In the genomic region with DNA sequence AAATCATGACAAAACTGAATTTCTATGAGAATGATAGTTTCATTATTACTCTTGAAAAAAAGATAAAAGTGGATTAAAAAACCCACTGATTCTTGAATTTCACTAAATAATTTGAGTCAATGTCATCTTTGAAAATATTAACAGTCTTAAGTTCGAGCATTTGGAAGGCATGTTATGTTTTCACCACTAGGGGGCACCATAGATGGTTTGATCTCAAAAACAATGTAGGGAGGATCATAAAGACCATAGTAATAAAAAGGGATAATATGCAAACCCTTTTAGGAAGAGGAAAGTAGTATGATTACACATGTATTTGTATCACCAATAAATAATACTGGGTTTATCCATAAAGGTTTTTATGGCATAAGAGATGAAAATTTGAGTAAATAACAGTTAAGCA, we compare ENCODE assay signal across 14 mouse cellular contexts.
DNase-seq lines count a peak whose midpoint lies in the region; ATAC-seq and TF ChIP-seq lines count a peak whose summit lies in the region.
"Had no signal": no experiment of that assay in that cellular context is flagged by ENCODE, and none has a peak within 500 bp of the region (broad histone marks: within the 10 kb centered on the region; RNA-seq: fewer than 3 reads in every experiment).

No protein-coding gene starts in this region.

- no peak for DNase-seq in heart, adult 2 months
- DNase-seq in midbrain, postnatal 0 days (ENCODE audit: low spot score): peak; percentile 34
- peak; percentile 0 for DNase-seq in c-Kit-positive CD71-positive TER-119-positive erythroid progenitor cells, embryonic 14.5 days (ENCODE audit: low spot score)
- no peak for DNase-seq in adrenal gland, postnatal 10 days
- DNase-seq in adrenal gland, postnatal 4 days (ENCODE audit: low spot score in 2 of 2): no peak
- DNase-seq: gastrocnemius, postnatal 14 days; heart, postnatal 4 days; right cerebral cortex, postnatal 4 days had no signal

- H3K27ac ChIP-seq in heart, adult 2 months: no peak overlapping the region
- H3K27ac ChIP-seq in heart, embryonic 11.5 days (ENCODE audit: low read depth, low read length): no peak overlapping the region
- H3K27ac ChIP-seq in midbrain, postnatal 0 days (ENCODE audit: low read depth, low read length): no peak overlapping the region
- no peak overlapping the region for H3K27ac ChIP-seq in midbrain, embryonic 15.5 days
- H3K27ac ChIP-seq: macrophage; neural tube, embryonic 12.5 days had no signal

- ATAC-seq in heart, embryonic 11.5 days (replicated peaks; ENCODE audit: insufficient number of reproducible peaks, low FRiP score, low TSS enrichment): no peak
- no peak for ATAC-seq in midbrain, postnatal 0 days (ENCODE audit: low FRiP score)
- ATAC-seq in midbrain, embryonic 15.5 days (replicated peaks): no peak
- no peak for ATAC-seq in monocyte, adult 5-6 weeks (replicated peaks; ENCODE audit: insufficient number of reproducible peaks, low FRiP score, low TSS enrichment, poor library complexity, severe bottlenecking)

- H3K4me3 ChIP-seq in heart, adult 2 months: no peak overlapping the region
- no peak overlapping the region for H3K4me3 ChIP-seq in heart, embryonic 11.5 days (ENCODE audit: low read depth, low read length)
- H3K4me3 ChIP-seq in midbrain, postnatal 0 days (ENCODE audit: low read depth, low read length): no peak overlapping the region
- H3K4me3 ChIP-seq in midbrain, embryonic 15.5 days: no peak overlapping the region
- H3K4me3 ChIP-seq: neural tube, embryonic 12.5 days had no signal

- H3K36me3 ChIP-seq in heart, adult 2 months (ENCODE audit: control insufficient read depth, insufficient read depth, low read length): no peaks in the 10 kb centered on the region
- no peaks in the 10 kb centered on the region for H3K36me3 ChIP-seq in heart, embryonic 11.5 days (ENCODE audit: control insufficient read depth, insufficient read depth, low read length)
- H3K36me3 ChIP-seq in midbrain, postnatal 0 days (ENCODE audit: insufficient read depth, low read length): no peaks in the 10 kb centered on the region
- no peaks in the 10 kb centered on the region for H3K36me3 ChIP-seq in midbrain, embryonic 15.5 days (replicated peaks)
- H3K36me3 ChIP-seq: G1E; neural tube, embryonic 12.5 days had no signal

- no peak for TF ChIP-seq EP300 in heart, adult 2 months (IDR thresholded peaks at IDR 0.05; ENCODE audit: insufficient read depth, low read depth, low read length)

- no peak overlapping the region for H3K4me2 ChIP-seq in heart, embryonic 11.5 days
- H3K4me2 ChIP-seq in midbrain, postnatal 0 days (ENCODE audit: low read depth, low read length, poor library complexity, severe bottlenecking): no peak overlapping the region
- H3K4me2 ChIP-seq in midbrain, embryonic 15.5 days: no peak overlapping the region
- H3K4me2 ChIP-seq: neural tube, embryonic 12.5 days had no signal

- no peak overlapping the region for H3K9ac ChIP-seq in heart, adult 2 months (ENCODE audit: low read depth, low read length)
- no peak overlapping the region for H3K9ac ChIP-seq in heart, embryonic 11.5 days (ENCODE audit: low read depth, low read length)
- no peak overlapping the region for H3K9ac ChIP-seq in midbrain, postnatal 0 days (replicated peaks; ENCODE audit: low read length, poor library complexity, severe bottlenecking)
- H3K9ac ChIP-seq in midbrain, embryonic 15.5 days: no peak overlapping the region
- H3K9ac ChIP-seq: neural tube, embryonic 12.5 days had no signal

- no peaks in the 10 kb centered on the region for H3K4me1 ChIP-seq in heart, adult 2 months (ENCODE audit: control insufficient read depth, insufficient read depth, low read length)
- H3K4me1 ChIP-seq in heart, embryonic 11.5 days (ENCODE audit: control insufficient read depth, insufficient read depth, low read length): no peaks in the 10 kb centered on the region
- H3K4me1 ChIP-seq in midbrain, postnatal 0 days (ENCODE audit: insufficient read depth, low read length): no peaks in the 10 kb centered on the region
- H3K4me1 ChIP-seq in midbrain, embryonic 15.5 days: no peaks in the 10 kb centered on the region
- H3K4me1 ChIP-seq: neural tube, embryonic 12.5 days had no signal

- peak; percentile 55 for TF ChIP-seq CTCF in heart, adult 2 months (IDR thresholded peaks at IDR 0.05)
- peak; percentile 64 for TF ChIP-seq CTCF in midbrain, postnatal 0 days (IDR thresholded peaks at IDR 0.05)

- no peak for TF ChIP-seq POLR2A in heart, adult 2 months (IDR thresholded peaks at IDR 0.05; ENCODE audit: insufficient read depth, low read depth, low read length)

- no peaks in the 10 kb centered on the region for H3K27me3 ChIP-seq in heart, adult 2 months (ENCODE audit: control insufficient read depth, insufficient read depth, low read length)
- H3K27me3 ChIP-seq in heart, embryonic 11.5 days (ENCODE audit: control insufficient read depth, insufficient read depth, low read length): no peaks in the 10 kb centered on the region
- no peaks in the 10 kb centered on the region for H3K27me3 ChIP-seq in midbrain, postnatal 0 days (ENCODE audit: insufficient read depth, low read length)
- no peaks in the 10 kb centered on the region for H3K27me3 ChIP-seq in midbrain, embryonic 15.5 days (replicated peaks)
- H3K27me3 ChIP-seq: neural tube, embryonic 12.5 days had no signal

- WGBS in heart, adult 2 months: 19% methylated on average over 1 of the region's 1 CpGs
- WGBS in heart, embryonic 11.5 days (ENCODE audit: insufficient replicate concordance): 23% methylated on average over 1 of the region's 1 CpGs
- 28% methylated on average over 1 of the region's 1 CpGs for WGBS in midbrain, postnatal 0 days
- 37% methylated on average over 1 of the region's 1 CpGs for WGBS in midbrain, embryonic 15.5 days

- no peaks in the 10 kb centered on the region for H3K9me3 ChIP-seq in heart, embryonic 11.5 days (replicated peaks; ENCODE audit: control insufficient read depth, low read length)
- no peaks in the 10 kb centered on the region for H3K9me3 ChIP-seq in midbrain, postnatal 0 days (ENCODE audit: low read length)
- H3K9me3 ChIP-seq in midbrain, embryonic 15.5 days: no peaks in the 10 kb centered on the region
- H3K9me3 ChIP-seq: neural tube, embryonic 12.5 days had no signal

- intact Hi-C loops in heart, adult 2 months (cut with DNase I): no loop called here

- H3K79me2 ChIP-seq in heart, adult 2 months (replicated peaks; ENCODE audit: control insufficient read depth, insufficient read depth, low read length): no peaks in the 10 kb centered on the region

Comparison
In these comparisons a context has a peak if more than half of its experiments do, and no peak if none do; other contexts are left out.
1. DNase-seq: peak in midbrain, postnatal 0 days (single experiment) and c-Kit-positive CD71-positive TER-119-positive erythroid progenitor cells, embryonic 14.5 days (single experiment); none in heart, adult 2 months (0 of 2), adrenal gland, postnatal 10 days (single experiment) and adrenal gland, postnatal 4 days (0 of 2).